Mouse (Mus musculus) left cerebral cortex, postnatal 36 days (tissue): ENCODE data around the gene Trim2. TPM values are rescaled to one million over a fixed set of nuclear protein-coding genes. Genes with fewer than 3 reads are reported as not detected.
A peak's percentile ranks its signal among the peaks of the same experiment; 100 is the strongest.

Experiments
- DNase-seq, 2 experiments: peaks; one replicate each; pipeline ENCODE4 v3.0.0; 2021 to 2022; ENCODE audit warnings: low spot score in 2 of 2, mixed read lengths in 1 of 2
- intact Hi-C: fragments of 180-260 bp; cut with DNase I; formaldehyde crosslinking; loops from one replicate; pipeline ENCODE4 v1.15.1; 2025
- total RNA-seq, 2 experiments: library from RNA; stranded (reverse); gene quantifications; 2 replicates each; pipeline ENCODE4 v1.2.3; 2021

Gene Trim2
- total RNA-seq, 2 experiments from 2014 or later, result 246 to 252 TPM

DNA sequence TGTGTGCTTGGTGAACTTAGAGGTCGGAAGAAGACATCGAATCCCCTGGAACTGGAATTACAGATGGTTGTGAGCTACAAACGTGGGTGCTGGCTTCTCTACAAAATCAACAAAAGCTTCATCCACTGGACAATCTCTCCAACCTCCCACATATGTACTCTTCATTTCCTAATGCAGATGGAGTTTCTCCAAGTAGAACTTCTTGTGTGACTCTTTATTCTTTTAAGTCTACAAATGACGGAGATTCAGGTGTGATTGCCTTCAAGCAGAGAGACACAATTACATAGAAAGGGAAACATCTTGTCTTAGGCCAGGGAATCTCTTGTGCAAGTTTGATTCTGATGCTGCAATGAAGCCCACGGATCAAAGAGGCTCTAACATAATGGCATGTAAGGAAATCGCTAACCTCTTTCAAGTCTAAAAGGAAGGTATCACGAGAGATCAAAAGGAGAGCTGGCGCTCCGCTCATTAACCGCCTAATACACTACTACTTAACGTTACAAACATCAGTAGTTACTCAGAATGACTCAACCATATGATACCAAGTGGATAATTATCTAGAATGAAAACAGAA lies 133.0 kb downstream of the Trim2 start, which contains the start of gene Gm6525:
Gene Gm6525 (plus strand): TSS at position 524 of the 574 bp plus-strand sequence.
- no peak for DNase-seq
- intact Hi-C loops, result loop anchor here (2.0 kb wide), 1 partner anchor 131 kb away; no protein-coding TSS in a partner anchor

DNA sequence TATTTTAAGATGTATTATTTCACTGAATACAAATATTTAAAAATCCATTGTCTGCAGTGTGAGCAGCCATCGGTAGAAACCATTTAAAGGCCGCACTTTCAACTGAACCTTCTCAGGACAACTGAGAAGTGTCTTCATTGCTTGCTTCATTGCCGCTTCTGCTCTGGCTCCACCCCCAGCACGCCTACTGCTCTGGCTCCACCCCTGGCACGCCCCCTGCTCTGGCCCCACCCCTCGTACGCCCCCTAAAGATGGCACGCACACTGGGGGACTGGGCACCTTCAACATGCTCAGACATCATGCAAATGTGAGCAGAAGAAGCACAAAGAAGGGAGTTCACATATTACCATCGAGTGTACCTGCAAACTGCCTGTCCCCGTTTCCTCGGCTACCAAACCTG lies 134.3 kb downstream of the Trim2 start:
- no peak for DNase-seq
- intact Hi-C loops, result no loop called here

DNA sequence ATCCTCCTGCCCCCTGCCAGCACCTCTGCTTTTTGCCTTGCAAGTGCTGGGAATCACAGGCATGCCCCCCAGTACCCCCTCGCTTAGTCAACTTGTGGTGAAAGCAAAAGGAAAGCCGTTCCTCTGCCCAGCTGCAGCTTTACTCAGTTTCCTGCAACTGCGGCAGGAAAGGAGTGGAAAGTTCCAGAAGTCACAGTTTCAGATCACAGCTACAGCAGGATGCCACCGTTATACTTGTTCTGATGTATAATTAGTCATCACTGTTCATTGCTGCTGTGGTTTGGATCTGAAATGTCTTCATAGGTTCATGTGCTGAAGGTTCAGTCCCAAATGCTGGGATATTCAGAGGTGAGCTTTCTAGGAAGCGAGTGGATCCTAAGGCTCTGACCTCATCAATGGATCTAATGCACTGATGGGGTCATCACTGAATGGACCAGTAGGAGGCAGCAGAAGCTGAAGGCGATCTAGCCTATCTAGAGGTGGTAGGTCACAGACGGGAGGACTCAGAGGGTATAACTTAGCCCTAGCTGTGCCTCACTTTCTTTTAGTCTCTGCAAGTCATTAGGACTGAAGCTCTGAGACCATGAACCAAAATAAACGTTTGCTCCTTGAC lies 137.2 kb downstream of the Trim2 start:
- DNase-seq, result no peak
- intact Hi-C loops, result no loop called here

DNA sequence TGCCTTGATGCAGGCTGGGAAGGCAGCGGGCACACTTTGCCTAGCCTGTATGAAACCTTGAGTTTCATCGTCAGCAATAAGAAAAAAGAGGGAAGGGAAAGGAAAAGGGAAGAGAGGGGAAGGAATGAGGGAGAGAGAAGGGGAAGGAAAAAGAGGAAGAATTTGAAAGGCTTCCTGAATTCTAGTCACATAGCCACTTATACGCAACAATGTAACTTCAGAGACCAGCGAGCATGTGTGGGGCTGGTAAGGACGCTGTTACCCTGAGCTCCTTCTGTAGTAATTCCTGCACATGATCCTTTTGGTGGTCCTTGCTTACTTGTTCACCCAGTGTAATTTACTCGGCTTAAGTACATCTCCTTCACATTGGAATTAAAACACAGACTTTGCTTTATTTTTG lies 137.7 kb downstream of the Trim2 start:
- intact Hi-C loops, result no loop called here
- no peak for DNase-seq

DNA sequence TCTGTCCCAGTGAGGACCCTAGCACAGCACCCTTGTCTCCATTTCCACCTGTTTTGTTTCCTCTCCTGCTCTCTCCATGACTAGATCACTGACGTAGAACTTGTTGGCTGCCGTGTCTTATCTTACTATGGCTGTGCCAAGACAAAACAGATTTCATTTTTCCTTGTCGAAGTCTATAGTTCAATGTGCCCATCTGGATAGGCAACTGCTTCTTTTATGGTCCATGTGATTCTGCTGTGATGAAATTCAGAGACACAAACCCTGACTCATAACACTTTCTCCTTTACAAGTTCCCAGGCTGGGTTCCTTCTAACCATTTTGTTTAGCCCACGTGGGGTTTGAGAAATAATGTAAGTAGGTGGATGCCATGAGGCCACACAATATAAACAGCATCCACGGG lies 140.6 kb downstream of the Trim2 start:
- no peak for DNase-seq
- intact Hi-C loops, result no loop called here

DNA sequence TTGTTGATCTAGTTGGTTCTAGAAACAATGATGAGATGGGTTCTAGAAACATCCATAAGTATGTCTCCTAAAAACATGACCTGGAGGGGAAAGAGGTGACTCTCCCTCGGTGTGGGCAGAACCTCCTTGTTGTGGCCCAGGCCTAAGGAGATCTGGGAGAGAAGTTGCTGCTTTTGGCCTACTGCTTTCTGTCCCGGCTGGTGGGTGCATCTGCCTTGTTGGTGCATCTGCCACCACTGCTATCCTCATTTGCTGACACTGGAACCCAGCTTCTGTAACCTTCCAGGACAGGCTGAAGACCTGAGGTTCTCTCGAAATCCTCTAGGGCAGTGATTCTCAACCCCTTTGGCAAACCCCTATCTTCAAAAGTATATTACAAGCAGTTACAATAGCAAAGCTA lies 141.3 kb downstream of the Trim2 start:
- intact Hi-C loops, result no loop called here
- no peak for DNase-seq

DNA sequence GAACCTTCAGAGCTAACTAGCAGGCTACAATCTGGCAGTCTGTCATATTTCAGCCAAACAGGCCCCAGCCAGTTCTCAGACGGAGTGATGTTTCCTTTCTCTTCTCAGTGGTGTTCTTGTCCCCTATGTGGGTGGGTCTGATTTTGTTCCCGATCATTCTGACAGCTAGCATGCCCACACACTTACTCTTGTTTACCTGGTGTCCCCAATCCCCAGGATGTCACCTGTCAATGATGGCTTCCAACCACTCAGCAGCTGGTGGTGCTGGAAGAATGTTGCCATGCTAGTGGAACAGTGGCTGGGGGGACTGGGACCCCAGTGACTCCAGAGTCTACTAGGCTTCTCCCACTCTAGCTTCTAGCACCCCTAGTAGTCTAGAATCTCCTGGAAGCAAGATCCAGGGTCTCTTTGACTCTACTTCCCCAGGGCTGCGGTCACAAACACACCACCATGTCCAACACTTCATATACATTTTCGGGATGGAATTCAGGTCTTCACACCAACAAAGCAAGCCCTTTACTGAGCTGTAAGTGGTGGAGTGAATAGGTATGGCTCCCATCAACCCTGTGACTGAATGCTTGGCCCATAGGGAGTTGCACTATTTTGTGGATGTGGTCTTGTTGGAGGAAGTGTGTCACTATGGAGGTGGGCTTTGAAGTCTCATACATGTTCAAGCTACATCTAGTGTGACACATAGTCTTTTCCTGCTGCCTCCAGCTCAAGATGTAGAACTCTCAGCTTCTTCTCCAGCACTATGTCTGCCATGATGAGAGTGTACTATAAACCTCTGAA lies 148.9 kb downstream of the Trim2 start:
- DNase-seq, result no peak

DNA sequence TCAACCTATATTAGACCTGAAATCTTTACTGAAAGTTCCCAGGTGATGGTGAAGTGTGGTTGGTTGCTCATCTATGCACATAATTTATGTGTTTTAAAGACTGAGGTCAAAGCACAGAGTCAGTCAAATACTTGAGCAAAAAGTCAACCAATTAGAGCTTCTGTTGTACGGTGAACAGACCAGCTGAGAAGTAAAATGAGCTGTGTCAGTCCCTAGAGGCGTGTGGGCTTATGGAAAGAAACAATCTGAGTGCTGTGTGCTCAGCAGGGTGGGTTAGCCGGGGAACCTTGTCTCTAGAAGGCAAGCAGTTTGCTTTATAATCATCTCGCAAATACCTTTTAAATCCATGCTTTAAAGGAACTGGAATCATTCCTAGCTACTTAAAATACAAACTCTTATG lies 149.7 kb downstream of the Trim2 start:
- intact Hi-C loops, result loop anchor here (5.0 to 10.0 kb wide), 2 partner anchors 120 to 212 kb away; no protein-coding TSS in a partner anchor
- no peak for DNase-seq

More for the DNA sequence above, 148.9 kb downstream of the Trim2 start:
- intact Hi-C loops, result loop anchor here (5.0 to 10.0 kb wide), 2 partner anchors 120 to 213 kb away; no protein-coding TSS in a partner anchor

DNA sequence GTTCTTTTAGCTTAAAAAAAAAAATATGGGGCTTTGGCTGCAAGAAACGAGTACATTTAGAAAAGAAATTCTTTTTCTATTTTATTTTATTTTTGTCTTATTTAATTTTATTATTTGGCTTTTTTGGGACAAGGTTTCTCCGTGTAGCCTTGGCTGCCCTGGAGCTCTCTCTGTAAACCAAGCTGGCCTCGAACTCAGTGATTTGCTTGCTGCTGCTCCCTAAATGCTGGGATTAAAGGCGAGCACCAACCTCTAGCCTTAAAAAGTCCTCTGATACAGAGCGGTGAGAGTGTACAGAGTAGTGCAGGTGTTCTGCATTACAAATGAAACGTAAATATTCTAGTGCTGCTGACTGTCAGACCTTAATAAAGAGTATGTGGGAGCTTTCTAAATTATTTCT lies 150.6 kb downstream of the Trim2 start:
- intact Hi-C loops, result loop anchor here (5.0 to 10.0 kb wide), 2 partner anchors 119 to 211 kb away; no protein-coding TSS in a partner anchor
- DNase-seq, result no peak

DNA sequence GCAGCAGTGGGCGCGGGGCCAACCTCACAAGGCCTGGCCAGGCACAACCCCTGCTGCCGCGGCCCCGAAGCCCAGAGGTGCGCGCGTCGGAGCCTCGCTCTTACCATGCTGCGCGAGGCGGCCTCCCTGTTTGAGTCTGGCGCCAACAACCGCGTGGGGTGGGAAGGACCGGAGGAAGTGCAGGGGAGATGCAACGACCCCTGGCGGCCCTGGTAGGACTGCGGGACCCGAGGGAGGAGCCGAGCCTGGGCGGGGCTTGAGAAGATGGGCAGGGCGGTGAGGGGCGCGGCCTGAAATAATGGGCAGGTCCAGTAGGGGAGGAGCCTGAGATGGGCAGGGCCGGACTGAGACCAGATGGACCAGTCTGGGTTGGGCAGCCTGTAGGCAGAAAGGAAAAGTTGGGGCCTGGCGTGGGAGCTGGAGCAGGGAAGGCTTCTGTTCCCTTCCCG lies 151.1 kb downstream of the Trim2 start, which contains the start of gene Mnd1:
Gene Mnd1 (minus strand): TSS at position 229 of the 449 bp plus-strand sequence.
- peak; percentile 93 to 96 for DNase-seq
- intact Hi-C loops, result loop anchor here (5.0 to 10.0 kb wide), 2 partner anchors 118 to 211 kb away; no protein-coding TSS in a partner anchor

DNA sequence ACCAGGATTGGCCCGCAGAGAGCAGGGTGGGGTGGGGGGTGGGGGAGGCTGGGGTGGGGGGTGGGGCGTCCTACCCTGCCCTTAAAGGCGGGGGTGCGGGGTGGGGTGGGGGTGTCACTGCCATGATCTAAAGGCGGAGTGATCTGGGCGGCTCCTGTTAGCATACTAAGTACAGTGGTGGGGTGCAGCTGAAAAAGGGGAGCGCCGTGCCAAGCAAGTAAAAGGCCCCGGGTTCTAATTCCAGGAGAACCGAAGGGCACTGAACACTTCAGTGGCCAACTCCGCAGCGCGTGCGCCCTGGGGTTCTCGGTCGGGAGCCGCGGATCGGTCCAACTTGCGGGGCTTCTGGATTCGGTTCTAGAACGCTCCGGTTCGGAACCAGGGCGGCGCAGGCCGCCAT lies 151.5 kb downstream of the Trim2 start:
- intact Hi-C loops, result loop anchor here (5.0 to 10.0 kb wide), 2 partner anchors 118 to 210 kb away; no protein-coding TSS in a partner anchor
- DNase-seq, result no peak

DNA sequence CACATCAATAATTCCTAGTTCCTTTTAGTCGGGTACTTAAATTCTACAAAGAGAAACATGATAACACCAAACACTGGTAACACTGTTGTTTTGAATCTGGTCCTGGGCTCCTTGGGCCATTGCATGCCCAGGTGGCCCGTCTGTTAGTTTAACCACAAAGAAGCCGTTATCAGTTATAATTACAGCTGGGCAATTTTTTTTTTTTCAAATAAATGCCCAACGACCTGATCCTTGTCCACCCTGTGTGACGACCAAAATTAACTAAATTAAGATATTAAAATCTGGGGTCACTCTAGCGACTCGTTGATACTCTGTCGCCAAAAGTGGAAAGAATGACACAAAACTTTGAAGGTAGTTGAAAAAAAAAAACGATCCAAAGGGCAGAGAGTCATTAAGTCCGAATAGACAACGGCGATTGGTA lies 151.9 kb downstream of the Trim2 start:
- intact Hi-C loops, result loop anchor here (5.0 to 10.0 kb wide), 2 partner anchors 117 to 210 kb away; no protein-coding TSS in a partner anchor
- no peak for DNase-seq

DNA sequence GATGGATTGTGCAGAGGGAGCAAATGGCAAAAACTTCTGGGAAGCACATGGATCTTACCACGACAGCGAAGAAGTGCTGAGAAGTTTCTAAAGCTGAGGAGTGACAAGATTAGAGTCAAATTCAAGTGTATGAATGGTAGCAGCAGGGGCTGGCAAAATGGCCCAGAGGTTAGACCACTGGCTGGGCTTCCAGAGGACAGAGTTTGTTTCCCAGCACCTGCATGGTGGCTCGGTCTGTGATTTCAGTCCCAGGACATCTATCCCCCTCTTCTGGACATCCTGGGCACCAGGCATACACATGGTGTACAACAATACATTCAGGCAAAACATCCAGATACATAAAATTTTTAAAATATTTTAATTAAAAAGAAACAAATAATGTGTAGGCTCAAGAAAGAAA lies 156.8 kb downstream of the Trim2 start:
- intact Hi-C loops, result loop anchor here (10.0 kb wide), 1 partner anchor 205 kb away; no protein-coding TSS in a partner anchor
- no peak for DNase-seq

DNA sequence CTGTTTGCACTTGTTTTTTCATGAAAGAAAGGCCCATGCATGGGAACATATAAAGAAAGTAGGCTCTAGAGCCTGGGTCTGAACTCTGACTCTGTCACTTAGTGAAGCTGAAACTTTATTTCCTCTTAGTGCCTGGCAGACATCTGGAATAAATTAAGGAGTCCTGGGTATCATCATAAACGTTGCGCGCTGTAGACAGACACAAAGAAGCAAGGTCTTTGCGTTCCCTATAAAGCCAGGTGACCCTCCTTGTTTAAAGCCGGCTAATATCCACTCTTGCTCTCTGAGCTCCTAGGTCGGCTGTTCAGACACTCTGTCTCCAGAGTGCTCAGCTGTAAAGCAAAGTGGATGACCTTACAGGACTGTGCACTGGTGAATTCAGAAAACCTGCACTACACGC lies 165.7 kb downstream of the Trim2 start:
- no peak for DNase-seq
- intact Hi-C loops, result no loop called here

DNA sequence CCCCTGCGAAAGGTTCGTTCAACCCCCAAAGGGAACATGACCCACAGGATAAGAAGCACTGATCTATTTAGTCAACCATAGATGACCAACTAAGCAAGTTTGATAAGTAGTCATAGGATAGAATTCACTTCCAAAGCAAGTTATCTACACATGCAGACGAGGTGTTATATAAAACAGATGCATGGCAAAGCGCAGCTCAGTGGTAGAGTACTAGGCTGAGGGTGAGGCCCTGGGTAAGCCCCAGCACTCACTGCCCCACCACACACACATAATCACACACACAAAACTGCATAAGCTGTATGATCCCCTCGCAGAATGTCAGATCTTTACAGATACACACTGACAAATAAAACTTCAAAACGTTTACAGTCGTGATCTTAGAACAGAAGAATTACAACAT lies 170.2 kb downstream of the Trim2 start:
- intact Hi-C loops, result no loop called here
- DNase-seq, result no peak

DNA sequence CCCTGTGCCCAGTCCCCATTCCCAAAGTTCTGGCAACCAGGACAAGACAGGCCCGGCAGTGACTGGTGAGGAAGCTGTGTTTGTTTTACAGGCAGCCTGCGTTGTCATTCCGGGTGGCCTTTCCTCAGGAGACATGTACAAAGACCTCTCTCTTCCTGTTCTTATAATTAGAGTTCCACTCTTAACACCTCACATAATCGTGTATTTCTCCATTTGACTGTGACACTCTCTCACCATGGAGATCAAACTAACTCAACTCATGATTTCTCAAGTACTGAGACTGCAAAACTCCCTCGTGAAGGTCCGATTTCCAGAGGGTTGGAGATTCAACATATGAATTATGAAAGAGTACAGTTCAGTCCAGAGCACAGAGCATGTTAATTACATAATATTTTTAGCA lies 170.7 kb downstream of the Trim2 start:
- DNase-seq, result no peak
- intact Hi-C loops, result no loop called here

DNA sequence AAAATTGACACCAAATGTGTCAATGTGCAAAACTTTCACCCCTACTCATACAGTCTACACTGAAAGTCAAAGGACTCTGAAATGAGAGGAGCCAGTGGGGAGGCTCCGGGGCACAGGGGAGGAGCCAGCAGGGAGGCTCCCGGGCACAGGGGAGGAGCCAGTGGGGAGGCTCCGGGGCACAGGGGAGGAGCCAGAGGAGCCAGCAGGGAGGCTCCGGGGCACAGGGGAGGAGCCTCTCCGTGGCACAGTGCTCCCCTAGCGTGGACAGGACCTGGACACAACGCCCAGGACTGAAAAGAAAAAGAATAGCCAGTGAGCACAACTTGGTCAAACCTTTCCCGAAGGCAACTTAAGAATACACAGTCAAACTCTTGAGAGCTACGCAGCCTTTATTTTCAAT lies 171.3 kb downstream of the Trim2 start:
- intact Hi-C loops, result no loop called here
- DNase-seq, result no peak

DNA sequence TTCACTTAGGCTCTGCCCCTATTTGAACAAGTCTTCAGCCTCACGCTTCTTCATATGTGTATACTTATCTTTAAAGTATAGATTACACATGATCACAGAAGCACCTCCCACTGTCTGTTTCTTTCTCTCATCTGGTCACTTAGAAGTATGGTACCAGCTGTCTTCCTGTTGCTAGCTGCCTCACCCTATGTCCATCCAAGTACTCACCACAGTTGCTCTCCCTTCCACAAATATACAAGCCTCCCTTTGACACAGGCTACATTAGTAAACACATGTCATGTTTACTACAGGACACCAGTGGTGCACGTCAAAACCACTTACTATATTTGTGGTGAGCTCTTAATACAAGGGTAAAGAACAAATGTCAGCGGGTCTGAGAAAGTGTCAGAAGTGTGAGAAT lies 175.3 kb downstream of the Trim2 start:
- DNase-seq, result no peak
- intact Hi-C loops, result no loop called here

DNA sequence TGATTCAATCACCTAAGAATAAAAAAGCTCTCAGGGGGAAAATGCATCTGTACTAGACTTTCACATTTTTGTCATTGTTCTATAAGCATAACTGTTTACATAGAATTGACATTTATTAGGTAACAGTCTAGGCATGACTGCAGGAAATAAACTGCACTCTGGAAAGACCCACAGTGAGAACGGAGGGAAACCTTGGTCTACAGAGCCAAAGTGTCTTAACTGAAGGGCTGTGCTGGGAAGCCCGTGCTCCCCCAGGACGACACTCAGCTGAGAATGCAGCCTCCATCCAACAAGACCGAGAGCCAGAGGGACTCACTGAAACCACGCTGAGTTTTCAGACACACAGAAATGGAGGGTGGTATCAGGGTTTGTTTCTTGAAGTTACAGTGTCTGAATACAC lies 175.9 kb downstream of the Trim2 start:
- intact Hi-C loops, result no loop called here
- no peak for DNase-seq
